Mouse (Mus musculus): ENCODE measurements around the gene Tnnt3. TPM values are rescaled to one million over a fixed set of nuclear protein-coding genes. Genes with fewer than 3 reads are reported as not detected.

Gene Tnnt3
- total RNA-seq, 4 experiments from 2014 or later = 1.1 to 1.5 (median 1.3) TPM; not detected in 1

DNA sequence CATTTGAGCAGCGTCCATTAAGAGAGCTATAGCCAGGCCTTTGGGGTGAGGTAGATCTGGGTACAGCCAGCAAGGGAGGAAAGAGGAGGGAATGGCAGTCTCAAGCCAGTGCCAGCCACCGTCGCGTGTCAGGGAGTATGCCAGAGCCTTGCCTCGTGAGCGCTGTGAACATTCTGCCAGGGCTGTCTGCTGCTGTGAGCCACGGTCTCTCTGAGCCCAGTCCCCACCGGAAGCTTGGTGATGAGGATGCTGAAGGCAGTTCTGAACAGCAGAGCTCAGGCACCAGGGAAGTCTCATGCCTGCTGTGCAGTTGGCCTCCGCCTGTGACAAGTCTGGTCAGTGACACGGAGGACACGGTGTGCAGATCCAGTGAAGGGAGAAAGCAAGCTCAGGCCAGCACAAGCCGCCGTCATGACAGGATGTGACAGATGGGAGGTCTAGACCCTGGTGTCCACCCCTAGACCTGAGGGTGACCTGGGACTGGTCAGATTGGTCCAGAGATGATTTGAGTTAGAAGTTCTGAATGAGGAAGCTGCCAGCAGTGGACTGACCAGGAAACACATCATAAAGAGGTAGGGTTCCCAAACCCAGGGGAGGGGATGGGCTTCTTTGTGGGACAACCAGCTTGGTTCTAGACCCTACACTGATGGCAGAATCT, 21.7 kb upstream of the Tnnt3 start:
- no peak for DNase-seq

- DNase-seq = no peak
Observed at GRCm38 (mm10) chr7:142478001-142478400, 20.6 kb upstream of the Tnnt3 start.

DNA sequence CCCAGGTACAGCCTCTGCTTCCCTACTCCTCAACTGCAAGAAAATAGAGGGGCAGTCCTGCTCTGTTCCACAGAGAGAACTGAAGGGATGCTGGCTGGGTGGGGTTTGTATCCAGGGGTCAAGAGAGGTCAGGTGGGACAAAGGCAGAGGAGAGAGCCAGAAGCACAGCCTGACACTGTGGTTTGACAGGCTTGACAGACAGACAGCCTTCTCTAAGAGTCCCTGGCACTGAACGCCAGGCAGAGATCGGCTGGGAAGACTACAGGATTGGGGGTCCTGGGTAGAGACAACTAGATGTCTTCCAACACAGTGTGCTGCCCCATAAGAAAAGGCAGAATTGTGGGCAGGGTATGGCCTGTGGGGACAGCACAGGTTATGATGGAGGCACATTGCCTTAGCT, 20.1 kb upstream of the Tnnt3 start:
- no peak for DNase-seq

- no peak for DNase-seq
Observed at GRCm38 (mm10) chr7:142479307-142479706, 19.3 kb upstream of the Tnnt3 start.

- no peak for DNase-seq
Observed at GRCm38 (mm10) chr7:142479886-142480285, 18.8 kb upstream of the Tnnt3 start.

GRCm38 (mm10) chr7:142480661-142481060, 18.0 kb upstream of the Tnnt3 start:
- DNase-seq = no peak

GRCm38 (mm10) chr7:142481186-142481567, 17.5 kb upstream of the Tnnt3 start:
- DNase-seq = no peak

DNA sequence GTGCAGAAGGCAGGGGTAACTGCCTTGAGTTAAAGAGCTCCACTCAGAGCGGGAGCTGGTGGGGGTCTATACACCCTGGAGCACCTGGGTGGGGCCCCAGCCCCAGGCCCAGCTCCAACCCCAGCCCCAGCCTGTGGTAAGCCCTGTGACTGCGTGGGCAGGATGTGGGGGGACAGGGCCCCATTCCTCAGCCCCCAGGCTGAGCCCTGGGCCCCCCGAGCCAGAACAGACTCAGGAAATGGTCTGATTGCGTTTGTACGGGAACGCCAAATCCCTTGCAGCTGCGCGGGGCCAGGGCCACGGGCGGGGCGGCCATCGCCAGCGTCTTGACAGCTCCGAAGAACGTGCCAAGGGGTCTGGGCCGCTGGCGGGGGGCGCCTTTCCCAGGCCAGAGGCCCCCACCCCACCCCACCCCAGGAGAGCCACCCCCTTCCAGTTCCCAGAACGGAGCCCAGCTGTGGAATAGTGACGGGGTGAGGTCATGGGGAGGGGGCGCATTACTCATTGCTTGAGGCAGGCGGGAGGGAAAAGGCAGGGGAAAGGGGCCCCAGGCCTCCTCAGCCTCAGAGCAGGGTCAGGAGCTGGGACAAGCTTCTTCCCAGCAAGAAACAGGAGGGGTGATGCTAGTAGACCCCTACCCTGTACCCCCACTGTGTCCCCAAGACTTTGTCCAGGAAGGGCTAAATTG, 16.9 kb upstream of the Tnnt3 start:
- no peak for DNase-seq

DNA sequence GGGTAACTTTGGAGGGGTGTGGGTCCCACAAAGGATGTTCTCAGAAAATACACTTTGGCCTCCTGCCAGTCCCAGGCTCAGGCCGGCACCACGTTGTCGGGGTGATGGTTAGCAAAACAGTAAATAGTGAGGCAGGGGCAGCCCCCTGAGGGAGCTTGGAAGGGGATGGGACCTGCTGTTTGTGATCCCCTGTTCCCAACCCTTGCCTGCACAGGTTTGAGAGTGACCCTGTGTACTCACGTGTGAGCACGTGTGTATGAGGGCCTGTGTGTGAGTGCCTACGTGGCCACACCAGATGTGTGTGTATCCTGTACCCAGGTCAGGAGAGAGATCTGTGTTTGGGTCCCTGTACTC, 16.4 kb upstream of the Tnnt3 start:
- no peak for DNase-seq

DNA sequence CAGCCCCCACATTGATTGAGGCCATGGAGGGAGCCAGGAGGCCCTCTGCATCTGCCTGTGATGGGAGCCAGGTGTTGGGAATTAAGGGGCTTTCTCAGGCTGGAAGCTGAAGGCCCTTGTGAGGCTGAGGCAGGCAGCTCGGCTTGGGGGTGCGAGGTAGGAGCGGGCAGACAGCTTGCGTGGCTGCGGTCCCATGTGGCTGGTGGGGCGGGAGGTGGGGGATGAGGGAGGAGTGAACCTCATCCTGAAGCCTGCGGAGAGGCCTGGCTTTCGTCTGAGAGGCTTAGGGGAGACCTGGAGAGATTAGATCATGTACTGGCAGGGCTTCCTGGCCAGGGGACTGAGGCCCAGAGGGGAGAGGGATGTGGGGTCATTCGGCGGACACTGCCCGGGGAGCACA, 15.5 kb upstream of the Tnnt3 start:
- no peak for DNase-seq

- no peak for DNase-seq
Observed at GRCm38 (mm10) chr7:142484780-142485179, 13.9 kb upstream of the Tnnt3 start.

GRCm38 (mm10) chr7:142486751-142487162, 11.9 kb upstream of the Tnnt3 start:
- no peak for DNase-seq

- no peak for DNase-seq
Observed at GRCm38 (mm10) chr7:142487341-142487859, 11.2 kb upstream of the Tnnt3 start.

DNA sequence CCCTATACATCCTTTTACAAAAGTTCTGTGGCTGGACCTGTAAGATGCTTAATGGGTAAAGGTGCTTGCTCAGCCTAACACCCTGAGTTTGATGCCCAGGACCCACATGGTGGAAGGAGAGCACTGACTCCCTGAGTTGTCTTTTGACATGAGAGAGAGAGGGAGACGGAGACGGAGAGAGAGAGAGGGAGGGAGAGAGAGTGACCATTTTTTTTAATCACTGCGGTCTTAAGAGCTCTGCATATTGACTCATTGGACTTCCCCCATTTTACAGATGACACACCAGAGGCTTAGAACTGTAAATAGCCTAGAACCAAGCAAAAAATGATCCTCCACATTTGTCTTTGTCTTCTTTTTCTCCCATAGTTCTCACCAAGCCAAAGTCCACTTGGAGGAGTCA, 10.6 kb upstream of the Tnnt3 start:
- DNase-seq = no peak

GRCm38 (mm10) chr7:142493535-142493934, 5.1 kb upstream of the Tnnt3 start:
- no peak for DNase-seq

- no peak for DNase-seq
Observed at GRCm38 (mm10) chr7:142496158-142496557, 2.5 kb upstream of the Tnnt3 start.

DNA sequence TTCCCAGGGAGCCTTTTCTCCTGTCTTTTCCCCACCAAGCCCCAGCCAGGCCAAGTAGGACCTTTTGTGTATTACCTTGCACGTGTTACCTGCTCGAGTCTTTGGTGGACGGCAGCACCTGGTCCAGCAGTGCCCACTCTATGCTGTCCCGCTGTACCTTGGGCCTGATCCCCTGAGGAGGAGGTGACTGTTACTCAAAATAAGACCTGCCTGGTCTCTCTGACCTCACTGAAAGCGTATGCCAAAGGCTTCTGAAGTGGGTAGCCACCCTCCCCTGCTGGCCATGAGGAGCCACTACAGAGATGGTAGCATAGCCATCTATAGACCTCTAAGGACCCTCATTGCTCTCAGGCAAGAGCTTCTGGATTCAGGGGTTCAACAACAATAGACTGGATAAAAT, 1.8 kb upstream of the Tnnt3 start:
- DNase-seq = no peak

GRCm38 (mm10) chr7:142497775-142498174, 861 bp upstream of the Tnnt3 start:
- no peak for DNase-seq

GRCm38 (mm10) chr7:142499010-142499721, 530 bp downstream of the Tnnt3 start:
- no peak for DNase-seq

GRCm38 (mm10) chr7:142500032-142500431, 1.4 kb downstream of the Tnnt3 start:
- DNase-seq = no peak

DNA sequence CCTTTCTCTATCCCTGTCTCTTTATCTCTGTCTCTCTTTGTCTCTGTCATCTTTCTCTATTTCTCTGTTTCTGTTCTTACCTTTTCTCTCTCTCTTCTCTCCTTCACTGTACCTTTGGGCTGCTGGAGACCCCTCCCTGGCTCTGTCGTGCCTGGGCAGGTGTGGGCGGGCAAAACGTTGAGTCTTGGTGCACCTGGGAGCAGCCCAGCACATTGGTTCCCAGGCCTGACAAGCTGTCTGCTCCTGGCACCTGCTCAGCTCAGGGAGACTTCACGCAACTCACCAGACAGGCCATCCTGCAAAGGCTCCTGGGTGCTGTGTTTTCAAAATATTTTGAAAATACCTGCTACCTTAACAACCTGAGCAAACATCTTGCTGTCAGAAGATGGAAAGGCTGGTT, 4.6 kb downstream of the Tnnt3 start:
- DNase-seq = no peak

DNA sequence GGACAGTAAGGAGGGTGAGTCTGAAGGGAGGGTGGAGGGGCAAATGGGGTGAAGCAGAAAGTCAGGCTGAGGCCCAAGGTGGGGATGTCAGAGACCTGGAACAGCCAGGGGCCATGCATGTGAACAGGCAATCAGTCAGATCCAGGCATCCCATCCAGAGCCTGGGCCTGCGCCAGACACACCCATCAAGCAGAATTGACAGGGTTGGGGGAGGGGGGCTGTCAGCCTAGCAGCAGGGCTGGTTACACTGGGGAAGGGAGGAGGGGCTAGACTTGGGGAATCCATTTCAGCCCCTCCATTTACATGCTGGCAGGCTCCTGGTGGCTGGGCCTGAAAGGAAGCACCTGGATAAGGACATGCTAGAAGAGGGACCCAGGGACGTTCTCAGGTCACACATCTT, 7.3 kb downstream of the Tnnt3 start:
- DNase-seq = no peak

GRCm38 (mm10) chr7:142506501-142506900, 7.9 kb downstream of the Tnnt3 start:
- DNase-seq = no peak

GRCm38 (mm10) chr7:142507453-142507852, 8.8 kb downstream of the Tnnt3 start:
- DNase-seq = no peak

All from adrenal gland, adult 8-10 months (tissue).